Mouse (Mus musculus) forebrain, embryonic 11.5 days (tissue): ENCODE results near the gene Gpank1. TPM values are rescaled to one million over a fixed set of nuclear protein-coding genes. Genes with fewer than 3 reads are reported as not detected.
A peak's percentile ranks its signal among the peaks of the same experiment; 100 is the strongest.

Experiments
- ATAC-seq: fragments of 200-750 bp; cut with Nextera tagmentation; replicated peaks from 2 replicates; pipeline ENCODE4 v1.8.0; 2017; ENCODE audit warnings: moderate TSS enrichment; ENCODE audit not compliant: low FRiP score
- DNase-seq: peaks from one replicate; pipeline ENCODE4 v3.0.0-alpha.2; 2017; ENCODE audit warnings: low spot score
- H3K27ac ChIP-seq: fragments of 300-500 bp; sonication (generic); 2 replicates; pipeline ENCODE4 v1.5.1; 2014; ENCODE audit warnings: low read depth, low read length
- H3K27me3 ChIP-seq: fragments of 300-500 bp; sonication (generic); 2 replicates; pipeline ENCODE4 v1.6.1; 2014; ENCODE audit warnings: mild to moderate bottlenecking, low read length, mixed read lengths; ENCODE audit not compliant: control insufficient read depth, insufficient read depth
- H3K36me3 ChIP-seq: fragments of 300-500 bp; sonication (generic); 2 replicates; pipeline ENCODE4 v1.6.1; 2014; ENCODE audit warnings: mild to moderate bottlenecking, low read length, moderate library complexity, mixed read lengths; ENCODE audit not compliant: control insufficient read depth, insufficient read depth
- H3K4me1 ChIP-seq: fragments of 300-500 bp; sonication (generic); replicated peaks from 2 replicates; pipeline ENCODE4 v1.6.1; 2014; ENCODE audit warnings: low read length, mixed read lengths; ENCODE audit not compliant: control insufficient read depth, insufficient read depth
- H3K4me2 ChIP-seq: fragments of 300-500 bp; sonication (generic); 2 replicates; pipeline ENCODE4 v1.6.1; 2014; ENCODE audit warnings: low read depth, mild to moderate bottlenecking, low read length, moderate library complexity, mixed read lengths; ENCODE audit not compliant: severe bottlenecking
- H3K4me3 ChIP-seq: fragments of 300-500 bp; sonication (generic); 2 replicates; pipeline ENCODE4 v1.5.1; 2014; ENCODE audit warnings: low read depth, low read length
- H3K9ac ChIP-seq: fragments of 300-500 bp; sonication (generic); 2 replicates; pipeline ENCODE4 v1.6.1; 2014; ENCODE audit warnings: low read length
- H3K9me3 ChIP-seq: fragments of 300-500 bp; sonication (generic); 2 replicates; pipeline ENCODE4 v1.6.1; 2016; ENCODE audit warnings: low read length, mixed read lengths; ENCODE audit not compliant: control insufficient read depth
- WGBS: fragments of 180-500 bp; shearing (Covaris S2); extraction: QIAGEN DNeasy Blood & Tissue Kit; methylation state at CpG from one replicate; pipeline ENCODE4 v1.1.7; 2014; 5-methylcytosine and 5-hydroxymethylcytosine counted together
- polyA plus RNA-seq: library from polyadenylated mRNA; unstranded; fragments of >200 nt; fragmentation: Nextera tagmentation; extraction: Ambion mirVana; gene quantifications from 2 replicates; pipeline ENCODE4 v1.2.1, GENCODE M21; 2014

Gpank1 gene
- polyA plus RNA-seq, 1 experiment from 2014 or later, result 33.7 TPM

DNA sequence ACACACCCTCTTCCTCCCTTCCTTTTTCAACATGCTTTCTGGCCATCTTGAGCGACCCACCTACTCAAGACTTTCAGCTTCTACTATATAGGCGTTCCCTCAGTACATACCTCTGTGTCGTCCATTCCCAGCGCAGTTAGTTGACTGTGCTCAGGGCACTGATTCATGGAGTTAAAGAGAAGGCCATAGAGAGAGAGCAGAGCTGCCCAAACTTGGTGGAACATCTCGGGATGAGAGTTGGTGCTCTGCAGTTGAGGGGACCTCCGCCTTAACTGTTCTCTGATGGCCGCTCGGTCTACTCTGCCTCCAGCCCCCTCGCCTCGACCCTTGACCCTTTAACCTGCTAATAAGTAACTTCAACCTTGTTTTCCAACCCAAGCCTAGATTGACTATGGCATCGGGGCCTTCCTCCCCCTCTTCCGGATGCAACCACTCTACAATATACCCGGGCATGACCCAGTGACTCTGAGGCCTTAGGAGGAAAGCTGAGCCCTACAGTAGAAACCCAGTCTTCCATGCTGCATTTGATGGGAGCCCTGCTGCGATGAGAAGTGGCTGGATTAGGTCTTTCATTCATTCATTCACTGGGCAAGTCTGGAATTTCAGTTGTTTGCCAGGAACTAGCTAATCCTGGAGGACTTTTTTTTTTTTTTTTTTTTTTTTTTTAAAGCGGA, 10.4 kb downstream of the Gpank1 start, which contains the start of gene Apom:
Gene Apom (minus strand): TSS at position 551 of the 674 bp plus-strand sequence.
- Histone ChIP-seq H3K4me2 (no peak within 1 kb of the TSS), H3K9ac (no peak within 1 kb of the TSS), H3K4me1 (peaks cover 7% of the 10 kb centered on the region), H3K9me3 (no peaks in the 10 kb centered on the region), H3K4me3 (no peak within 1 kb of the TSS), H3K27ac (no peak within 1 kb of the TSS), H3K36me3 (no peaks in the 10 kb centered on the region), H3K27me3 (no peaks in the 10 kb centered on the region)
- ATAC-seq, result no peak
- no peak for DNase-seq
- WGBS, result 83% methylated on average over 15 of the region's 15 CpGs

DNA sequence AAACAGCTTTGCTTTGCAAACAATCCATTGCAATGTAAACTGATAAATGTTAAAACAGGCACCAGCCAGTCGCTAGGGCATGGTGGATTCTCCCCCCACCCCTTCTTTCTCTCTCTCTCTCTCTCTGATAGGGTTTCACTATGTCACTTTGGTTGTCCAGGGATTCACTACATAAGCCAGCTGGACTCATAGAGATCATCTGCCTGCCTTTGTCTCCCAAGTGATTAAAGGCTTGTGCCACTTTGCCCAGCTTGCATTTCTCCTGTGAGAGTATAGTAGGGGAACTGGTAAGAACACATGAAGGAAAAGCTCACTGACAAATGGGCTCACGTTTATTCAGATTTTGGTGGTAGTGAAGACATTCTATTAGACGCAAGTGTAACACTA, 10.9 kb downstream of the Gpank1 start:
- H3K27ac ChIP-seq, result no peak overlapping the region
- DNase-seq (no peak), ATAC-seq (no peak)
- H3K9ac ChIP-seq, result no peak overlapping the region
- no peak overlapping the region for H3K4me2 ChIP-seq
- WGBS, result 79% methylated on average over 3 of the region's 3 CpGs
- no peaks in the 10 kb centered on the region for H3K27me3 ChIP-seq
- no peak overlapping the region for H3K4me3 ChIP-seq
- no peaks in the 10 kb centered on the region for H3K9me3 ChIP-seq
- H3K36me3 ChIP-seq, result no peaks in the 10 kb centered on the region
- peaks cover 3% of the 10 kb centered on the region for H3K4me1 ChIP-seq

DNA sequence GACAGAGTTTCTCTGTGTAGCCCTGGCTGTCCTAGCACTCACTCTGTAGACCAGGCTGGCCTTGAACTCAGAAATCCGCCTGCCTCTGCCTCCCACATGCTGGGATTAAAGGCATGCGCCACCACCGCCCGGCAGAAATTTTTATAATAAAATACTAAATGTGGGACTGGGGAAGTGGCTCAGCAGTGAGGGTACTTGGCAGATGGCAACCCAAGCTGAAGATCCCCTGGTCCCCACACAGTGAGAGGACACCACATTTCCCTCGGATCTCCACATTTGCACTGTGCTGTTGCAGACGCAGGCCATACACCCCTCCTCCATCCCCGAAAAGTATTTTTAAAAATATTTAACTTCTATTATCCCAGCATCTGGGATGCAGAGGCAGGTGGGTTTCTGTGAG, 12.3 kb downstream of the Gpank1 start:
- ATAC-seq (no peak), DNase-seq (no peak)
- Histone ChIP-seq H3K27ac (no peak overlapping the region), H3K27me3 (no peaks in the 10 kb centered on the region), H3K4me2 (no peak overlapping the region), H3K9ac (no peak overlapping the region), H3K36me3 (0 out of 2 replicates have a peak, but pooled peaks cover 1% of the 10 kb centered on the region), H3K9me3 (no peaks in the 10 kb centered on the region), H3K4me1 (peaks cover 3% of the 10 kb centered on the region), H3K4me3 (no peak overlapping the region)
- WGBS, result 96% methylated on average over 7 of the region's 7 CpGs

DNA sequence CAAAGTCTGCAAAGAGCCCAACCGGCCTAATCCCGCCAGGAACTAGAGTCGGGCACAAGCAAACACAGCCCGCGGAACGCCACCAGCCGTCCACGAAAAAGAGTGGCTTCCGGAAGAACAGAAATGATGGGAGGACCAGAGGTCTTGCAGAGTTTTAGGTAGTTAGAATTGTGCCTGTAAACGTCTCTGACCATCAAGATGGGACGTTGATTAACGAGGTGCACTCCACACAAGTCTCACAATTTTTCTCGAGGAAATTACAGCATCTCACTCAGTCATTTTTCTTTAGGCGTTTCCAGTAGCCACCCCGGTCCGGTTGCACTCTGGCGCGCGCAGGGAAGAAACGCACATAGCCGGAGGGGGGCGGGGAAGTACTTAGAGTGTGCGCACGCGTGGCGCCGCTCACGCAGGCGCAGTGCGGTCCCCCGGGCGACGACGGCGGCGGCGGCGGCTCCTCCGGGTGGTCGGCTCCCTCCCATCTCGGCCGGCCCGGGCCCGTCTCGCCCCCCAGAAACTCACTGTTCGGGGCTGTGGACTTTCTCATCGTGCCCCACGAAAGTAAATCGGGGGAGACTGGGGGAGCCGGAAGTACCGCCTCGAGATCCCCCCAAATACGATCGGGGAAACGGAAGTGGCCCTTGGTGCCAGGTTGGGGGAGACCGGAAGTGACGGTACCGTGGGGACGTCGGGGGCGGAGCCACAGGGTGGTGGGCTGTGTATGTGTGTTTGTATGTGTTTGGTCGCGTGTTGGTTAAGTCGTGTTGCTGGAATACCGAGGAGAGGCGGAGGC, 13.7 kb downstream of the Gpank1 start, which contains the start of gene Bag6:
Gene Bag6 (plus strand): TSS at position 378 of the 790 bp plus-strand sequence.
- under 1% methylated on average over 66 of the region's 66 CpGs for WGBS
- Histone ChIP-seq H3K4me2 (peak within 1 kb of the TSS; percentile 71), H3K4me1 (peaks cover 3% of the 10 kb centered on the region), H3K27me3 (no peaks in the 10 kb centered on the region), H3K9ac (peak within 1 kb of the TSS; percentile 77), H3K4me3 (peak within 1 kb of the TSS; percentile 82), H3K27ac (peak within 1 kb of the TSS; percentile 92), H3K36me3 (peaks cover 11% of the 10 kb centered on the region; the same call in 1 of the 2 replicates), H3K9me3 (no peaks in the 10 kb centered on the region)
- ATAC-seq (peak; percentile 93), DNase-seq (peak; percentile 97)

DNA sequence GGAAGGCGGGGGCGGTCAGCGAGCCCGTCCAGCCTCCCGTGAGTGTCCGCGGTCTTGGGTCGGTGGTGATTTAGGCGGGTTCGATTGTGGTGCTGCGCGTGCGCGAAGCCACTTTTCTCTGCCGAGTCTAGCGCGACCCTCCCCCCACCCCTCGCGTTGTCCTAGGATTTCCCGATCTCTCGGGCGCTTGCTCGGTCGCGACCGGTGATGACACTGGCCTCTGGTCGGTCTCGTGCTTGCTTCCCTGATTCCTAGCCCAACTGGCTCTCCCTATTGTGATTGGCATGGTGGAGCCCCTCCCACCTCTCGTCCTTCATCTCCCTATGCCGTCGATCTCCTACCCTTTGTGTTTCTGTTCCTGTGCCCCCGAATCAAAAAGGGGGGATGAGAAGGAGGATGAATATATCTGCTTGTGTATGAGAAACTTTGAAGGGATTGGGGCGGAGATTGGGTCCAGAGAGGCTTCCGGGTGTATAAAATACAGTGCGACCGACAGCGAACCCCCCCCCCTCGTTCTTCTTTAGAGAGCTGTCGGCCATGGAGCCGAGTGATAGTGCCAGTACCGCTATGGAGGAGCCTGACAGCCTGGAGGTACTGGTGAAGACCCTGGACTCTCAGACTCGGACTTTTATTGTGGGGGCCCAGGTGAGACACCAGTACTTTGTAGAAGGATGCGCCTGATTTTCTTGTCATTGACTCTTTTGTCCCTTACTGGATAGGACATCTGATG, 14.5 kb downstream of the Gpank1 start:
- Histone ChIP-seq H3K27ac (peak overlapping the region; percentile 92), H3K9me3 (no peaks in the 10 kb centered on the region), H3K4me1 (peaks cover 3% of the 10 kb centered on the region), H3K4me3 (peak overlapping the region; percentile 82), H3K27me3 (no peaks in the 10 kb centered on the region), H3K9ac (peak overlapping the region; percentile 77), H3K36me3 (peaks cover 11% of the 10 kb centered on the region; the same call in 1 of the 2 replicates), H3K4me2 (peak overlapping the region; percentile 71)
- 1% methylated on average over 42 of the region's 43 CpGs for WGBS
- DNase-seq (no peak), ATAC-seq (peak; percentile 66)

DNA sequence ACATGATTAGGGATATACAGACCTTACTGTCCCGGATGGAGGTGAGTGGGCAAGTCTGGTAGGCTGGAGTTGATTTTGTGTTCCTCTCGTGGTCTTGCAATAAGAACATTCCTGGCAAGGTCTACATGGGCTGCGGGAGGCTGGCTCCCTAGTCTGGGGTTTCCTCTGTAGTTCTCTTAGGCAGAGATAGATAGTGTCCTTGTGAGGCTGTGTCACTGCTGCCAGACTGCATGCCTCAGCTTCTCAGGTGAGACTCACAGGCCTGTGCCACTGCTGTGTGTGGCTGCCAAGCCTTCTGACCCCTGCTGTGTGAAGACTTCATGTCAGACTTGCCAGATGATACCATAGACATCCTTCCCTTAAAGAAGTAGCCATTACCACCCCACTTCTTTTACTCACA, 18.0 kb downstream of the Gpank1 start:
- no peaks in the 10 kb centered on the region for H3K27me3 ChIP-seq
- H3K4me1 ChIP-seq, result peaks cover 3% of the 10 kb centered on the region
- no peak overlapping the region for H3K4me2 ChIP-seq
- H3K4me3 ChIP-seq, result no peak overlapping the region
- WGBS, result 98% methylated on average over 3 of the region's 3 CpGs
- H3K27ac ChIP-seq, result no peak overlapping the region
- no peak overlapping the region for H3K9ac ChIP-seq
- ATAC-seq (no peak), DNase-seq (no peak)
- peaks cover 37% of the 10 kb centered on the region for H3K36me3 ChIP-seq
- H3K9me3 ChIP-seq, result no peaks in the 10 kb centered on the region

DNA sequence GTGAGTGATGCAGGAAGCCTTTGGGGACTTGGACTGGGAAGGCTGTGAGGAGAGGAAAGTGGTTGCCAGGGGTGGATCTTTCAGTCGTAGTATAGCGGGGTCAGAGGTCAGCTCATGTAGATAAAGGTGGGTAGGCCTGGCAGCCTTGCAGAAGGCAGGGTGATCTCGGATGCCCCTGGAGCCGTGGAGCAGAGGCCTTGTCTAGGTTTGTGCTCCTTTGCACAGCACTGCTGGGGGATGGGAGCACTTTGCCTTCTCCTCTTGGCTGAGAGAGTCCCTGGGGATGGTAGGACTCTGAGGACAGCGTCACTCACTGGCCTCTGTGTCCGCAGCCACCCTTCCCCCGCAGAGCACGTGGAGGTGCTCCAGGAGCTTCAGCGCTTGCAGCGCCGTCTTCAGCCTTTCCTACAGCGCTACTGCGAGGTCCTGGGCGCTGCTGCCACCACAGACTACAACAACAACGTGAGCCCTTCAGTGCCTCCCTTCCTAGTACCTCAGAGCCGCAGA, 19.3 kb downstream of the Gpank1 start:
- no peaks in the 10 kb centered on the region for H3K27me3 ChIP-seq
- ATAC-seq (no peak), DNase-seq (peak; percentile 55)
- H3K27ac ChIP-seq, result no peak overlapping the region
- H3K36me3 ChIP-seq, result peaks cover 50% of the 10 kb centered on the region
- no peaks in the 10 kb centered on the region for H3K9me3 ChIP-seq
- peaks cover 3% of the 10 kb centered on the region for H3K4me1 ChIP-seq
- no peak overlapping the region for H3K9ac ChIP-seq
- H3K4me2 ChIP-seq, result no peak overlapping the region
- H3K4me3 ChIP-seq, result no peak overlapping the region
- WGBS, result 84% methylated on average over 16 of the region's 16 CpGs

DNA sequence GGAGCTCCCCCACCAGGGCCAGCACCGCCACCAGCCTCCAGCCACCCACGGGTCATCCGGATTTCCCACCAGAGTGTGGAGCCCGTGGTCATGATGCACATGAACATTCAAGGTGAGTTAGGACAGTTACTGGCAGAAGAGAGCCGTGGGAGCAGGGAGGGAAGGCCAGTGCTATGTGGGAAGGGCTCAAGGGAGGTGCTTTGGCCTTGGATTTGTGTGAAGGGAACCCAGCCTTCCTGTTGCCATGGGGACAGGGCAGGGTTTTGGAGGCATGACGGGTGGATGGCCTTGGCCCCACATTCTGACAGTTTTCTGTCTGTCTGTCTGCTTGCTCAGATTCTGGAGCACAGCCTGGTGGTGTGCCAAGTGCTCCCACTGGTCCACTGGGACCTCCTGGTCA, 20.7 kb downstream of the Gpank1 start:
- Histone ChIP-seq H3K4me3 (no peak overlapping the region), H3K9ac (no peak overlapping the region), H3K4me2 (no peak overlapping the region), H3K9me3 (no peaks in the 10 kb centered on the region), H3K36me3 (peaks cover 55% of the 10 kb centered on the region), H3K27ac (no peak overlapping the region), H3K4me1 (no peaks in the 10 kb centered on the region; the same call in 1 of the 2 replicates), H3K27me3 (no peaks in the 10 kb centered on the region)
- 89% methylated on average over 6 of the region's 6 CpGs for WGBS
- ATAC-seq, result no peak
- DNase-seq, result no peak
